Mouse (Mus musculus) C2C12 (cell line): ENCODE data around the gene C1qtnf5. TPM values are rescaled to one million over a fixed set of nuclear protein-coding genes. Genes with fewer than 3 reads are reported as not detected.

Source experiments
- H3K27me3 ChIP-seq: one replicate; pipeline ENCODE4 v1.6.1; 2011; ENCODE audit not compliant: control insufficient read depth, insufficient read depth, insufficient read length
- H3K36me3 ChIP-seq: one replicate; pipeline ENCODE4 v1.6.1; 2011; ENCODE audit not compliant: control insufficient read depth, insufficient read depth
- H3K4me3 ChIP-seq: one replicate; pipeline ENCODE4 v1.5.1; 2011; ENCODE audit warnings: mild to moderate bottlenecking, control low read depth; ENCODE audit not compliant: poor library complexity, insufficient read depth, severe bottlenecking
- H3K79me2 ChIP-seq: one replicate; pipeline ENCODE4 v1.6.1; 2011; ENCODE audit not compliant: control insufficient read depth, insufficient read depth
- H3K79me3 ChIP-seq: one replicate; pipeline ENCODE4 v1.6.1; 2011; ENCODE audit warnings: low read depth, control low read depth
- H3ac ChIP-seq: one replicate; pipeline ENCODE3; 2011; ENCODE audit warnings: low read depth; ENCODE audit not compliant: control insufficient read depth, insufficient read length
- CEBPB ChIP-seq: IDR thresholded peaks from one replicate; pipeline ENCODE4 v1.6.1; 2011; ENCODE audit warnings: low read depth, mild to moderate bottlenecking, control low read depth, moderate library complexity
- CTCF ChIP-seq: IDR thresholded peaks from one replicate; pipeline ENCODE4 v1.5.1; 2011; ENCODE audit not compliant: control insufficient read depth, insufficient read depth, insufficient read length
- FOSL1 ChIP-seq: IDR thresholded peaks from one replicate; pipeline ENCODE4 v1.8.0; 2011; ENCODE audit warnings: mild to moderate bottlenecking, low read length; ENCODE audit not compliant: poor library complexity, insufficient read depth, severe bottlenecking
- MAX ChIP-seq: IDR thresholded peaks from one replicate; pipeline ENCODE4 v1.6.1; 2011; ENCODE audit warnings: mild to moderate bottlenecking, control low read depth
- MYOD1 ChIP-seq: IDR thresholded peaks from one replicate; pipeline ENCODE4 v1.6.1; 2011; ENCODE audit warnings: low read depth; ENCODE audit not compliant: control insufficient read depth, insufficient read length
- MYOG ChIP-seq: IDR thresholded peaks from one replicate; pipeline ENCODE4 v1.6.1; 2011; ENCODE audit not compliant: control insufficient read depth, insufficient read length; ENCODE audit errors: extremely low read depth
- USF1 ChIP-seq: IDR thresholded peaks from one replicate; pipeline ENCODE4 v1.6.1; 2011; ENCODE audit warnings: low read depth, mild to moderate bottlenecking, control low read depth, moderate library complexity
- polyA plus RNA-seq: library from polyadenylated mRNA; unstranded; fragments of >200 nt; fragmentation: generic; extraction: Trizol; gene quantifications from one replicate; pipeline ENCODE4 v1.2.1, GENCODE M21; 2012; ENCODE audit warnings: missing spikeins

Gene C1qtnf5
- polyA plus RNA-seq, 1 experiment = 0.15 TPM

DNA sequence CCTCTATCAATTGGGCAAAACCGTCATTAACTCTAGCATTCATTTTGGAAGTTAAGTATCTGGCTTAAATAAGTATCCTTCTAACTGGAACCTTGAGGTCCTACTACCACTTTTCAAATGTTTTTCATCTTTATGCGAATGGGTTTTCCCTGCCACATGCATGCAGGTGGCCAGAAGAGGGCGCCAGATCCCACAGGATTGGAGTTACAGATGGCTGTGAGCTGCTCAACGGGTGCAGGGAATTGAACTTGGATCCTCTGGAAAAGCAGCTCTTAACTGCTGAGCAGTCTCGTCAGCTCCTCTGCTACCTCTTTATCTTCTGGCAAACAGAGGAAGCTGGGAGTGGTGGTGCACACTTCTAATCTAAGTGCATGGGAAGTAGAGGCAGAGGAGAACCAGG is 12.0 kb downstream of the C1qtnf5 start:
- no peak overlapping the region for H3K4me3 ChIP-seq
- H3ac ChIP-seq = no peak overlapping the region
- TF ChIP-seq USF1 (no peak), CTCF (peak; percentile 20), FOSL1 (no peak), MAX (no peak), MYOD1 (no peak), MYOG (no peak), CEBPB (no peak)
- no peaks in the 10 kb centered on the region for H3K27me3 ChIP-seq
- no peaks in the 10 kb centered on the region for H3K79me3 ChIP-seq
- no peaks in the 10 kb centered on the region for H3K79me2 ChIP-seq
- no peaks in the 10 kb centered on the region for H3K36me3 ChIP-seq

DNA sequence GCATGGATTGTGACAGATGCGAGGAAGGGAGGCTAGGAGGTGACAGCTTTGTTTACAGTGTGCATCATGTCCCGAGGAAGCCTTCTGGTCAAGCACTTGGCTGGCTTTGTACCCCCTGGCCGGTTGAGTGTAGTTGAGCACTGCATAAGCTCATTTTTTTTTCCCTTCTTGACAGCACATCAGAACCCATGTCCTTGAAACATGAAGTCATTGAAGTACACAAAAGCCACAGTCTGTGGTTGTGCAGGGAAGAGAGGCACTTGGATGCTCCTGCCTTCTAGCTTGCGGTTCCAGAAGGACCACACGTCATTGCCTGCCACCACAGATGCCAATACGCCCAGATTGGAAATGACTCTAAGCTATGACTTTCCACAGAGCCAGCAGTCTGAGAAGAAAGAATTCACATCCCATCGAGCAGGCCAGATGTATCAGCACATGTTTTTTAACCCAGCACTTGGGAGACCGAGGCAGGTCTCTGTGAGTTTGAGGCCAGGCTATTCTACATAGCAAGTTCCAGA is 13.0 kb downstream of the C1qtnf5 start:
- no peak overlapping the region for H3K4me3 ChIP-seq
- TF ChIP-seq MAX (no peak), MYOD1 (no peak), CEBPB (no peak)
- H3K27me3 ChIP-seq = no peaks in the 10 kb centered on the region
- H3K79me3 ChIP-seq = no peaks in the 10 kb centered on the region
- H3K36me3 ChIP-seq = no peaks in the 10 kb centered on the region
- no peaks in the 10 kb centered on the region for H3K79me2 ChIP-seq
- no peak overlapping the region for H3ac ChIP-seq

DNA sequence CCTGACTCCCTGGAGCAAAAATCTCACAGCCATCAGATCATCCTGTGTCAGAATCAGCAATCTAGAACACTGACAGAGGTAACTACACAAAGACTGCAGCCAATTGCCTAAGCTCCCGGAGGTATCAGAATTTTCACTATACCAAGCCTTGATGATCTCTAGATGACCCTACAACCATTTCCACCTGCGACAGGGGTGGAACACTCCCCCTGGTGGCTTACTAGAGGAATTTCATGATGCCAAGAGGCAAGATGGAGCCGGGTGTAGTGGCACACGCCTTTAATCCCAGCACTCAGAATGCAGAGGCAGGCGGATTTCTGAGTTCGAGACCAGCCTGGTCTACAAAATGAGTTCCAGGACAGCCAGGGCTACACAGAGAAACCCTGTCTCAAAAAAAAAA is 17.3 kb downstream of the C1qtnf5 start:
- no peak overlapping the region for H3K4me3 ChIP-seq
- no peak for TF ChIP-seq CTCF
- no peak for TF ChIP-seq FOSL1
- no peak for TF ChIP-seq CEBPB
- TF ChIP-seq MAX = no peak
- TF ChIP-seq USF1 = no peak
- TF ChIP-seq MYOD1 = no peak
- TF ChIP-seq MYOG = no peak
- H3K27me3 ChIP-seq = no peaks in the 10 kb centered on the region
- H3K79me2 ChIP-seq = no peaks in the 10 kb centered on the region
- no peaks in the 10 kb centered on the region for H3K36me3 ChIP-seq
- H3ac ChIP-seq = no peak overlapping the region
- no peaks in the 10 kb centered on the region for H3K79me3 ChIP-seq

DNA sequence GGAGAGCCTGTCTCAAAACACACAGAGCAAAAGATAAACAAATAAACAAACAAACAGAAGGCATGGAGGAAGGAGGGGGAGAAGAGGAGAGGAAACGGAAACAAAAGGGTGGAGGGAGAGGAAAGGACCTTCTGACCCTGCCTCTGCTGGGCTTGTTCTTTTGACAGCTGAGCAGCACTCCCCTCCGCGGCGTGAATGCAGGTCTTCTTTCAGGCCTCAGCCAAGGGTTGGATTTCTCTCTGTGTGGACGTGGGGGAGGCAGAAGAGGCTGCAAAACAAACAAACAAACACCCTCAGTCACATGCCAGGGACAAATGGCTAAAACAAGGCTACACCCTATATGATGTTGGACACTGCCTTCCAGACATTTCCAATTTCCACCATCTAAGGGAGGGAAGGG is 18.0 kb downstream of the C1qtnf5 start:
- TF ChIP-seq USF1 = no peak
- no peak for TF ChIP-seq CTCF
- TF ChIP-seq MYOD1 = no peak
- TF ChIP-seq MAX = no peak
- no peak for TF ChIP-seq MYOG
- no peak for TF ChIP-seq FOSL1
- no peak for TF ChIP-seq CEBPB
- Histone ChIP-seq H3K79me3 (no peaks in the 10 kb centered on the region), H3K79me2 (no peaks in the 10 kb centered on the region), H3K27me3 (no peaks in the 10 kb centered on the region), H3K36me3 (no peaks in the 10 kb centered on the region), H3ac (no peak overlapping the region), H3K4me3 (no peak overlapping the region)

DNA sequence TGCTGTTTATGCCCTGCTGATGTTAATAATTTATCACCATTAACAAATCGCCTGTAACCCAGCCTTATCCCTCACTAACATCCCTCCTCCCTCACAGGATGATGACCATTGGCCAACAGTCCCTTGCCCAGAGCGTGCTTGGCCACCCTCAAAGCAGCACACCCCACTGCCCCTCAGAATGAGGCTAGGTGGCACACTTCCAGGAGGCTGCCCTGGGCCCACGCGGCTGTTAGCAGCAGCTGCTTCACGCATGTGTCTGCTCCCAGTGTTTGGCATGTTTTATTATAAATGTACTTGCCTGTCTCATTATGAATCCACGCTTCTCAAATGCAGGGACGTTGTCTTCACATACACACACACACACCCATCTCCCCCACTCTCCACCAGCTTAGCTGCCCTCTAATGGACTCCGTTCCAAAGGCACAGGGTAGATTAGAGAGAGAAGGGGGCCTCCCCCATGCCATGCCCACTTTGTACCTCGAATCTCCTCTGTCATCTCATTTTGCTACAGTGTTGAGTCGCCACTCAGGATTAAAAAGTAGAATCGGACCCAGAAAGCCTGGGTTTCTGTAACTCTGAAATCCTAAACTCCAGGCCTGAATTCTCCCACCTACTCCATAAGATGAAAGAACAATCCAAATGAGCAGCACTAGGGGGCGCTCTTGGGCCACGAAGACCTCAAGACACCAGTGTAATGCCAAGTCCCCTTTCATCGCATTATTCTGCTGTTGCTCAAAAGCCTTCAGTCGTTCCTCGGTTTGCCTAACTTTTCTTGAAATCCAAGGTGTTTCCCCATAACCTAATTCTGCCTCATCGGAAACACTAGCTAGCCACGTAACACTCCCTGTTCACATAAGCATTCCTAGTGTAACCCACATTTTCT is 18.7 kb downstream of the C1qtnf5 start:
- H3K36me3 ChIP-seq = no peaks in the 10 kb centered on the region
- TF ChIP-seq MAX = no peak
- TF ChIP-seq CTCF = peak; percentile 41
- no peaks in the 10 kb centered on the region for H3K79me2 ChIP-seq
- H3K27me3 ChIP-seq = no peaks in the 10 kb centered on the region
- H3K4me3 ChIP-seq = no peak overlapping the region
- H3ac ChIP-seq = no peak overlapping the region
- H3K79me3 ChIP-seq = no peaks in the 10 kb centered on the region

DNA sequence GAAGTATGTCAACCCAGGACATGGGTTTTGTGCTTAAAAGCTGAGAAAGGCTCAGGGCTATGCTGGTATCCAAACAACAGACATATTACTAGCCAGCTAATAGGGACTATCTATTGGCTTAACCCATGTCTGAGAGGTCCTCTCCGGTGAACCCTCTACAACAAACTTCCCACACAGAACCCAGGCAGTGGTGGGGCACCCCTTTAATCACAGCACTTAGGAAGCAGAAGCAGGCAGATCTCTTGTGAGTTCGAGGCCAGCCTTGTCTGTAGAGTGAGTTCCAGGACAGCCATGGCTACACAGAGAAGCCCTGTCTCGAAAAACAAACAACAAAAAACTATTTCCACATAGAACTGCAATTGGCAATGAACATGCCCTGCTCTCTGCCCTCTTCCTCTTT is 19.7 kb downstream of the C1qtnf5 start:
- no peaks in the 10 kb centered on the region for H3K27me3 ChIP-seq
- H3K79me2 ChIP-seq = no peaks in the 10 kb centered on the region
- no peak overlapping the region for H3ac ChIP-seq
- no peaks in the 10 kb centered on the region for H3K36me3 ChIP-seq
- no peak overlapping the region for H3K4me3 ChIP-seq
- H3K79me3 ChIP-seq = no peaks in the 10 kb centered on the region
- TF ChIP-seq MAX (no peak), MYOG (no peak), CEBPB (no peak), CTCF (no peak), USF1 (no peak), MYOD1 (no peak), FOSL1 (no peak)
